Mouse (Mus musculus) liver, embryonic 14.5 days (tissue): ENCODE measurements around the gene Lrba.

ENCODE experiments used
- CTCF ChIP-seq: IDR thresholded peaks from 2 replicates; pipeline ENCODE4 v1.5.1; 2016; ENCODE audit warnings: antibody characterized with exemption, low read depth, control low read depth
- EP300 ChIP-seq: IDR thresholded peaks from 2 replicates; pipeline ENCODE4 v1.6.1; 2016; ENCODE audit warnings: antibody characterized with exemption, low read depth

- TF ChIP-seq CTCF = no peak
- TF ChIP-seq EP300 = no peak
These were observed 443.7 kb downstream of the Lrba start for GRCm38 (mm10) chr3:86668146-86668545.
